Mouse (Mus musculus) cerebellum, adult 18-20 months (tissue): ENCODE measurements around the gene Fbxw8.

Experiments used
- DNase-seq, 2 experiments: peaks; one replicate each; pipeline ENCODE4 v3.0.0; 2021

Fbxw8 gene

GRCm38 (mm10) chr5:118105536-118105935 is 49.7 kb downstream of the Fbxw8 start:
- no peak for DNase-seq

GRCm38 (mm10) chr5:118099870-118100478 is 55.3 kb downstream of the Fbxw8 start:
- DNase-seq, result no peak

GRCm38 (mm10) chr5:118099069-118099869 is 56.0 kb downstream of the Fbxw8 start:
- DNase-seq, result no peak

GRCm38 (mm10) chr5:118096317-118096716 is 58.9 kb downstream of the Fbxw8 start:
- no peak for DNase-seq

- no peak for DNase-seq
These were observed 59.4 kb downstream of the Fbxw8 start for GRCm38 (mm10) chr5:118095849-118096248.

GRCm38 (mm10) chr5:118095433-118095832 is 59.8 kb downstream of the Fbxw8 start:
- no peak for DNase-seq

- no peak for DNase-seq
These were observed 61.8 kb downstream of the Fbxw8 start for GRCm38 (mm10) chr5:118093321-118094035.

- DNase-seq, result peak in 1 of 2 experiments; percentile 50
These were observed 64.4 kb downstream of the Fbxw8 start for GRCm38 (mm10) chr5:118090837-118091236.

GRCm38 (mm10) chr5:118090101-118090500 is 65.2 kb downstream of the Fbxw8 start:
- peak in 1 of 2 experiments; percentile 18 for DNase-seq

- peak; percentile 71 to 85 for DNase-seq
These were observed 66.2 kb downstream of the Fbxw8 start for GRCm38 (mm10) chr5:118089102-118089501.

- peak in 1 of 2 experiments; percentile 11 for DNase-seq
These were observed 68.3 kb downstream of the Fbxw8 start for GRCm38 (mm10) chr5:118086956-118087355.

GRCm38 (mm10) chr5:118085313-118085712 is 70.0 kb downstream of the Fbxw8 start:
- DNase-seq, result peak in 1 of 2 experiments; percentile 28

GRCm38 (mm10) chr5:118084171-118084727 is 71.0 kb downstream of the Fbxw8 start:
- peak in 1 of 2 experiments; percentile 36 for DNase-seq

GRCm38 (mm10) chr5:118083060-118083638 is 72.1 kb downstream of the Fbxw8 start:
- peak in 1 of 2 experiments; percentile 39 for DNase-seq

GRCm38 (mm10) chr5:118081996-118082395 is 73.3 kb downstream of the Fbxw8 start:
- peak in 1 of 2 experiments; percentile 18 for DNase-seq

GRCm38 (mm10) chr5:118081374-118081949 is 73.8 kb downstream of the Fbxw8 start:
- DNase-seq, result peak in 1 of 2 experiments; percentile 10

GRCm38 (mm10) chr5:118079839-118080250 is 75.4 kb downstream of the Fbxw8 start:
- no peak for DNase-seq

- peak in 1 of 2 experiments; percentile 6 for DNase-seq
These were observed 75.9 kb downstream of the Fbxw8 start for GRCm38 (mm10) chr5:118079354-118079753.

- no peak for DNase-seq
These were observed 76.7 kb downstream of the Fbxw8 start for GRCm38 (mm10) chr5:118078550-118078949.

GRCm38 (mm10) chr5:118076721-118077592 is 78.3 kb downstream of the Fbxw8 start:
- peak; percentile 58 to 72 for DNase-seq

GRCm38 (mm10) chr5:118073213-118073773 is 82.0 kb downstream of the Fbxw8 start:
- DNase-seq, result no peak
